Mouse (Mus musculus) layer of hippocampus, adult 8-10 months (tissue): ENCODE results near the gene Ccdc182. TPM values are rescaled to one million over a fixed set of nuclear protein-coding genes. Genes with fewer than 3 reads are reported as not detected.

Experiments
- DNase-seq, 2 experiments: peaks; one replicate each; pipeline ENCODE4 v3.0.0; 2022; ENCODE audit warnings: low spot score in 2 of 2
- total RNA-seq, 4 experiments: library from RNA; stranded (reverse); gene quantifications; 2 replicates each; pipeline ENCODE4 v1.2.4; 2022

Ccdc182 gene
- total RNA-seq = not detected

DNA sequence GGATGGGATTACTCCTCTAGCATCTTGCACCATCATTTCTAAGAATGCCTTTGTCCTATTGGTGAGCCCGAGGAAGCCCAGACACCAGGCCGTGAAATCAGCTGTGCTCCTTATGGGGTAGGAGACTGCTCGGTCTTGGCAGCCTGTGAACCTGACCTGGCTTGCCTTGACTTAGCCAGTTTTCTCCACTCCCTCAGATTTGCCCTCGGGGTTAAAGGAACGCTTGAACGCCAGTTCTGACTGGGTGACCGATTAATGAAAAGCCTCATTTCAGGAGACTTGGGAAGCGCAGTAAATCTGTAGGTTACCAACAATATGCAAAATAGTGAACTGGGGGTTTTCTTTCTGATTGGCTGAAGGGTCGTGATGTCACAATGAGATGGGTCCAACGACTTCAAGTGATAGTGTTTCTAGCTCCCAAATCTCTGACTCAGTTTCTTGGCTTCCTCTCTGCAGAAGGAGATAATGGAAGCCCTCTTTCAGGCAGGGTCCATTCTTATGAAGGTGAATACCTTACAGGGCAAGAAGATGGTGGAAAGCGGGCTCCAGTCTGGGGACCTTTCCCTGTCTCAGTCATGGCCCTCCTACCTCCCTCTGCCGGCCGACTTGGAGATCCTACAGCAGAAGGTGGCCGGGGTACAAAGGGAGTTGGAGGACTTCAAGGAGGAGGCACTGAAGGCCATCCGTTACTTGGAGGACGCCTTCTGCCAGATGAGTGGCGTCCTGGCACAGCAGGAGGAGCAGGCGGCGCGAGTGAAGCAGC lies at the start of gene Ccdc182:
Gene Ccdc182 (plus strand): TSS at position 428 of the 763 bp plus-strand sequence.
- DNase-seq = no peak

- no peak for DNase-seq
Measured at GRCm38 (mm10) chr11:88245581-88246170, 48.2 kb upstream of the Ccdc182 start.

- DNase-seq = no peak
Measured at GRCm38 (mm10) chr11:88248636-88249035, 45.2 kb upstream of the Ccdc182 start.

GRCm38 (mm10) chr11:88250568-88250967 lies 43.3 kb upstream of the Ccdc182 start:
- DNase-seq = no peak

DNA sequence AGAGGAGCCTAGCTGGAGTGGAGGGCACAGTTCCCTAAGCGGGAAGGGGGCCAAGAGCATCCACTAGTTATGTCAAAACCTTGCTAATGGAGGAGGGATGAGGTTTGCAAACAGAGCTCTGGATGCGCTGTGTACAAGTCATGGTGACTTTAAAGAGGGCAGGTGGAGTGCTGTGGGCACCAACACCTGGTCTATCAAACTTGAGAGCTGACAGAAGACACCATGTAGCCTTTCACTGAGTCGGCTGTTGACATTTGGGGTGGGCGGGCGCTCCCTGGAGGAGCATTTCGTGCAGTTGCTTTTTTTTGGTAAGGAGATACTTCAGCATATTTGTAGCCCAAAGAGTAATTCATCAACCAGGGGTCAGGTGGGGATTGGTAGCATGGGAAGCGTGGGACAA lies 42.6 kb upstream of the Ccdc182 start:
- no peak for DNase-seq

- DNase-seq = peak; percentile 48 to 86
Measured at GRCm38 (mm10) chr11:88251972-88252766, 41.7 kb upstream of the Ccdc182 start.

DNA sequence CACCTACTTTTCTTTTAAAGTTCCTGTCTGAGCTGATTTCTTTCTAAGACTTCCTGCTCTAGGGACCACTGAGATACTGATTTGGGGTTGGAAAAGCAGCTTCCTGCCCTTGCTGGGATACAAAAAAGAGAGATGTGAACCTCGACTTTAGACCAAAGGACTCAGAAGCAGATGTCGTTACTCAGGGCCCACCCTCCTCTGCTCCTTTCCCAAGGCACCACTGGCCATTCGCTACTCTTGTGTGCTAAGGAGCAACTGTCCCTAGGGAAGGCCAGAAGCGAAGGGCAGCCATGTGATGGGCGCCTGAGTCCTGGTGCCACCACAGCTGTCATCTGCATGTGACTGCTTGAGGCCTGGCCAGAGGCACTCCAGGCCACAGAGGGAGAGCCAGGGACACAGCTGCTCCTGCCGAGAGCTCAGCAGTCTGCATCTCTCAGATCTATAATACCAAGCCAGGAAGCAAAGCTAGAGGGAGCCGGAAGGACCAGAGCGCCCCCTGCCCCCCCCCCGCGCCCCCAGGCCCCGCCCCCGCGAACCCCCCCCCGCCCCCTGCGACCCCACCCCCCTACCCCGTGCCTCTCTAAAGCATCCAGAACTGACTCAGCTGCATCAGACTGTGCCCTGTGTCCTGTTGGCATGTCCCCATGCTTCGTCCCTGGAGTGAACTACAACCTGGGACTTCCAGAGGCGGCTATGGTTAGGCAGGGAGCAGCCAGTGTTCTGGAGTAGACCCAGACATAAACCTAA lies 40.9 kb upstream of the Ccdc182 start:
- DNase-seq = peak; percentile 32 to 37

GRCm38 (mm10) chr11:88253514-88254167 lies 40.2 kb upstream of the Ccdc182 start:
- no peak for DNase-seq

GRCm38 (mm10) chr11:88257700-88258099 lies 36.2 kb upstream of the Ccdc182 start:
- DNase-seq = no peak

- no peak for DNase-seq
Measured at GRCm38 (mm10) chr11:88258212-88258611, 35.6 kb upstream of the Ccdc182 start.

DNA sequence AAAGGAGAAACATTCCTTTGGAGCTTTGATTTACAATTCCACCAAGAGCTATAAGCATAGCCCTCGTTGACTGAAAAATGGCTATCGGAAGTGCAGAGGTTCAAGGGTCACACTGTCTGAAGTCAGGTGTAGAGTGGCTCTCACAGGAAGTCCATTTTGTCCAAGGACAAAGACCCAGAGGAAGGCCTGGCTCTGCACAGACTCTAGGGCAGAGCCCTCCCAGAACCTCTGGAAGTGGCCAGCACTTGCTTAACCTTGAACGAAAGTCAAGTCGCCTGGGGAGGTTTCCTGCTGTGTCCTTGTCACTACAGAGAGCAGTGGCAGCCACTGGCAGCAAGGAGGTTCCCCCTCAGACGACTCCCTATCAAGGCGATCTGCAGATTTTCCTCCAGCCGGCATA lies 33.4 kb upstream of the Ccdc182 start:
- DNase-seq = no peak

DNA sequence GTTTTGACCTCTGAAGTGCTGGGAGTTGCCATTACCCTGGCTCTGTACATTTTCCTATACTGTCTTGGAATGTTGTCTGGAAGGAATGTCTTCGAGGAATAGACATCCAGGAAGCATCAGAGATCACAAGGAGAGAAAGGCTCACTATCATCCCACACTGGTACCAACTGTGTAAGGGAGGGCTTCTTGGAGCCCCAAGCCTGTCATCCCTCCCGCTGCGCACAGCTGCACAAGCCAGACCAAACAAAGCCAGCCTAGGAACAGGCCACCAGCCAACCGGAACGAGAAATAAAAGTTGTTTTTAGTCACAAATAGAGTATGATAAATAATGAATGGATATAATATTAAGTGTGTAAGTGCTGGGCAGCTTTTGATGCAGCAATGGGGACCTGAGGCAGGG lies 29.0 kb upstream of the Ccdc182 start:
- DNase-seq = no peak

DNA sequence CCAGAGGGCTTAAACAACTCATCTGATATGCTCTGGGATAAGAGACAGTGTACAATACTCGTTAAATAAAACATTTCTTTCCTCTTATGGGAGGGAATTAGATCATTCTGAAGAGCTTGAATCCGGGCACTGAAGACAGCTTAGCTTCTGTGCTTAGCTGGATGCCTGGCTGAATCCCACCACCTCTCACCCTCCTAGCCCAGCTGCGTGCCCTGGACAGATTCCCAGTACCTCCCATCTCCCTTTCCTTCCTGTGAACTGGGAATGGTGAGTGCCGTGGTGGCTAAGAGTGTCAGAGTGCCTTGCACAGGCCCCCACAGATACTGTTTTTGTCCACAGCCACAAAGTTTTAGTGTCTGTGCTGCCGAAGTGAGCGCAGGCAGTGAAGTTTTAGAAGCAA lies 27.5 kb upstream of the Ccdc182 start:
- no peak for DNase-seq

- no peak for DNase-seq
Measured at GRCm38 (mm10) chr11:88271870-88272269, 22.0 kb upstream of the Ccdc182 start.

DNA sequence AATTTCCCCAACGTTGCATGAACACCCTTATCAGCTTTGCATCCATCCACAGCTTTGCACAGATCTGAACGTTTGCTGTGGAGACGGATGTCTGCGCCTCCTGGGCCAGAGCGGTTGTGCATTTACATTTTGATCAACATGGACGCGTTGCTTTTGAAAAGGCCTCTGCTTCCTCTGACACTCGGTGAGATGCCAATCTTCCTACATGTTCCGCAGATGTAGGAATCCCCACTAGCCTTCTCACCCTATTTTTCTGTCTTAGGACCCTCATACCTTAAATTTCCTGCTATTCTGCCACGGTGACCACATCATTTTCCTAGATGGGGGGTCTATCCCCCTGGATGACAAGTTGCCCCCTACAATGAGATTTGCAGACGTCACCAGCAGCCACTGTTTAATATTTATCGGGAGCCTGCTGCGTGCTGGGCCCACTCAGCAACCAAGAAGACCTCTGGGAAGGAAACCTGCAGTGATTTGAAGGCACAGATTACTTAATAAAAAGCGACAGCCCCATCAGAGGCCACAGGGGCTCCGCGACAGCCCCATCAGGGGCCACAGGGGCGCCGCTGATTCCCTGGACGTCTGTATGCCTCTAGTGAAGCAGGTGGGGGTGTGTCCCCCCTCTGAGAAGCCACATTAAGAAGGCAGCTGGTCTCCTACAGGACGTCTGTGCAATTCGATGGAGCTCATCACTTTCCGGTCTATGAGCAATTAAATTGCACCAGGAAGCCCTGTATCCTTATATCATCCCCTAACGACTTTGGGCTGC lies 19.6 kb upstream of the Ccdc182 start:
- no peak for DNase-seq

DNA sequence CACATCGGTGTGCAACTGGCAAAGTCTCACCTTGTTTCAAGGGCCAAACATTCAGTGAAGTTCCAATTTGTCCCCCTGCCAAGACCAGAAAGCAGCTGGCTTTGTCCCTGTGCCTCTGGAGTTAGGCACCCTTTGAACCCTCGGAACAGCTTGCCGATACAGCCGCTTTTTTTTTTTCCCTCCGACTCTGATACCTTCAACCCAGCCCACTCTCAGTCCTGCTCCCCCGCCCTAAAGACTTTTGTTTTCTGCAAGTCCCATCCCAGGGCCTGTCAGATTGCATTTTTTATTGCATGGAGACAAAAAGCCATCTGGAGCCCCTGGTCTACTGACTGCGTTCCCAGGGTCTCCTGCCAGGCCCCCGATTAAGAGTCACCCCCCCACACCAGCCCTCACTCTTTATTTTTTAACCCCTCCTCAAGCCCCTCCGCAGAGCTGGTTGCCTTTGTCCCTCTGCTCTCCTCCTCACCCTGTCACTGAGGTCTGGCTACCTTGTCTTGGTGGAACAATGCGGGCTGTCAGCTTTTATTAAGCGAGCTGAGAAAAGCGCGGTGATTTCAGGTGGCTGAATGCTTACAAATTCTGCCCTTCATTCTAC lies 18.9 kb upstream of the Ccdc182 start:
- no peak for DNase-seq

DNA sequence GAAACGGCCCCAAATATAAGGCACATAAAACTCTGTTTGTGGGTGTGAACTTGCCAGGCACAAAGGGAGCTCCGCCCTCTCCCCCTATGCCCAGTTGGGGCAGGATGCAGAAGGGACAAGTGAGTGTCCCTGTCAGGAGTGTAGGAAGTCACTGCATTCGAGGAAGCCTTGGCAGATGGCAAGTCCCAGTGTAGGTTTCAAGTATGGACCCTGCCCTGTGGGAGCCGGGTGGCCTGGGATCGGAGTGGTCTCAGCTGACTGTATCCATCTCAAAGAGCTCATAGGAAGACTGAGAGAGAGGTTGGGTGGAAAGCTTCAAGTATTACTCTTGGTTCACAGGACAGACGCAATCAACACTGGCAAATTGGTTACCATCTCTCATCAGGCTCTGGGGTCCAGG lies 17.9 kb upstream of the Ccdc182 start:
- no peak for DNase-seq

- DNase-seq = peak; percentile 48 to 50
Measured at GRCm38 (mm10) chr11:88276534-88277308, 17.1 kb upstream of the Ccdc182 start.

GRCm38 (mm10) chr11:88279006-88279405 lies 14.9 kb upstream of the Ccdc182 start:
- DNase-seq = no peak
